Mouse (Mus musculus) spleen, adult 12 weeks (tissue): ENCODE measurements around the gene Ppp1r9a.

Experiments used
- DNase-seq: peaks from one replicate; pipeline ENCODE4 v3.0.0; 2022; ENCODE audit warnings: low spot score

Ppp1r9a gene

DNA sequence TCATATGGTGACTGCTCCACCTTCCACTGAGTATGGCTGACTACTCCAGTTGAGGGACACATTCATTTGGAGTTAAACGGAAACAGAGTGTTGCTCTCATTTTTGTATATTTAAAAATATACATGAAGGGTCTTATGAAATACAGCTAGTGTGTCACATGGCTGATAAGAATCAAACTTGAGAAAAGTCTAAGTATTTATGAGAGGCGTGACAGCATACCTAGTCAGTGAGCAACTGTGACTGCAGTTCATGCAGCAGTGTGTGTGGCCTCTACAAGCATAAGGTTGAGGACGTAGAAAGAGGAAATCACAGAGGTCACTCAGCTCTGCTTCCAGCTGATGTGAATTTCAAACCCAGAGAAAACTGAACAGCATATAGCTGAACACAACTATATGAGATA lies 145.3 kb downstream of the Ppp1r9a start:
- no peak for DNase-seq

DNA sequence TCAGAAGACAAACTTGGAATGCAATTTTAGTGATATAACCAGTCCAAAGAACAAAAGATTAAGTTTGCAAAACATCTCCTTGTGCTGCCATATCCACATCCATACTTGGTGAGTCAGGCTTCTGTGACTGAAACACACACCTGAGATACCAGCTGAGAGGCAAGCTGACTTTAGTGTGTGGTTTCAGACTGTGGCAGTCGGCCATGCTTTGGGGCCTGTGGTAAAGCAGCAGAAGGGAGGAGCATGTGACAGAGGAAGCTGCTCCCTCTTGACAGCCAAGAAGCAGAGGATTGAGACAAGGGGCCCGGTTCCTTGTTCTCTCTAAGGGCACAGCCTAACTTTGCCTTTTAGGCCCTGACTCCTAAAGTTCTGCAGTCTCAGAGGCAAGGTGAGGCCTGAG lies 149.6 kb downstream of the Ppp1r9a start:
- DNase-seq: no peak

DNA sequence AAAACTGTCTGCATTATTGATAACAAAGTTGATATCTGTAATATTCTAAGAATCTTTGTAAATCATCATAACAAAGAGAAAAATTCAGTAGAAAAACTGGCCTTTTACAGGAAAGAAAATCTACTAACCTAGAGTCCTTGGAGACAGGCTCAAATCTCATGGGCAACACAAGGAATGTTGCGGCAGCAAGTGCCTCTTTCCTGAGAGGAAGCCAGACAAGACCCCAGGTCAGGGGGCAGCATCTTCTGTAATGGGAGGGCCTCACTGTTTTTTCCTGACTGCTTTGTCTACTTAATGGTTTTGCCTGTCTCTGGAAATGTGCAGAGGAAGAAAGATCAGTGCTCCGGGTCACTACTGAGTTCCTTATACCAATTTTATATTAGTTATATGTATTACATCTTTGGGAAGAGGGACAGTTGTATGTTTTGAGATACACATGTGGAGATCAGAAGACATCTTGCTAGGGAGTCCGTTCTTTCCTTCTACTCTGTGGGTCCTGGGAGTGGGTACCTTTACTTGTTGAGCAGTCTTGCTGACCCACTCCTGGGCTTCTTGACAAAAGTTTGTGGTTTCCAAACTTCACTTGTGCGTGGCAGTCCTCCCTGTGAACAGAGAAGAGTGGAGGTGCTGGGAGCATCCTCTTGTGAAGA lies 151.9 kb downstream of the Ppp1r9a start:
- DNase-seq: no peak

DNA sequence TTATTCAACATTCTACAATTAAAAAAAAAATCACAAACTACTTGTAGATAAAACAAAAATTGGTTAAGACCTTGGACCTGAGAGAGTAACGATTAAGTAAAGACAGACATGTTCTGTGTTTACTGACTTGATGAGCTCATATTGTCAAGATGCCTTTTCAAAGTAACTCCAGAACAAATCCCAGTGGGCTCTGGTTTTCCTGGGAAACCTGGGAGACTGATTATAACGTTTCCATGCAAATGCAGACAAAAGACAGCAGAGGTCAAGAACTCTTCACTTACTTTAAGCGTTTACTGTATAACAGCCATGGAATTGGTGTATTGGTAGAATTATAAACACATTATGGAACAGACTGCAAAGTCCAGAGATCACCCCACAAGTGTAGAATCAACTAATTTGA lies 172.0 kb downstream of the Ppp1r9a start:
- DNase-seq: no peak

DNA sequence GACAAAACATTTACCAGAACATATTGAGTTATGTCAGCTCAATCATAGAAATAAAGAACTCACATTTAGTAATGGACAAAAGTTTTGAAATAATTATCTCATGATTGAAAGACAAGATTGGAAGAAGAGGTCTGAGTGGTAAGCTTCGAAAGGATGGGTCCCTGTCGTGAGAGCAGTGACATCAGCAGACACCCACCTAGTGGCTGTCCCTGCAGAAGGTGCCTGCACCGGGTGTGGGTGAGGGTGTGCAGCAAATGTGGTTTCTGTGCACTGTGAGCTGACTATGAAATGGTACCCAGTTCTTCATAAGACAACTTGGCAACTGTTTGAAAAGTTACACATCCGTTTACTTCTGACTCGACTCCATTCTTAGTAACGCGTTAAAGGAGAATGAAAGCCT lies 173.0 kb downstream of the Ppp1r9a start:
- no peak for DNase-seq

DNA sequence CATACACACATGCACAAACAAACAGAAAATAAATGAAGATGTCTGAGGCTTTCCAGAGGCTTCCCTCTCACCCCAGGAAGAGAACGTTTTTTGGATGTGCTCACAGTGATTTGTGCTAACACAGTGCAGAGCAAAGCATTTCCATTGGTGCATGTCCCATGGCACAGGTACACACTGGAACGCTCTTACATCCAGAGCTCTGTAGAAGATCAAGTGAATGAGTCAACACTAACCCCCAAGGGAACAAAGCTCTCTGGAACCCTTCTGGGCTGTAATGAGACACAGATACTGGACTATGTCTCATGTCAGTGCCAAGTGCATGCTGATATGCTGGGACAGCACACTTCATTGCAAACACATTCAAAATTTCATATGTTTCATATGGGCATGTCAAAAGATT lies 175.3 kb downstream of the Ppp1r9a start:
- DNase-seq: no peak

DNA sequence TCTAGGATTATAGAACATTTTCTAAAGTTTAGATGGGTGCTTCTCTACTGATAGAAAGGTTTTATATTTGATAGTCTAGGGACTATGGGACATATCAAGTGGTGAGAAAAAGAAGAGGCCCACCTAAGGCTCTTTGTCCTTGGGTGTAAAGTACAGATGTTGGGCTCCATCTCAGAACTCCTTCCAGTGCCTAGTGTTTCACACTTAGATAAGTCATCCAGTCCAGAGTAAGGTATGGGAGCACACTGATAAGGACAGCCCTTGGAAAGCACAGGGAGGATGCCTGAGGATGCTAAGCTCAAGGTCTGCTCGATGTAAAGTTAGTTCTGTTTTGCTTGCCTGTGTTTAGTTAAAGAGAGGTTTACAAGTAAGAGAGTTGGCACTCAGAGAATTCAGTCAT lies 176.4 kb downstream of the Ppp1r9a start:
- DNase-seq: no peak

DNA sequence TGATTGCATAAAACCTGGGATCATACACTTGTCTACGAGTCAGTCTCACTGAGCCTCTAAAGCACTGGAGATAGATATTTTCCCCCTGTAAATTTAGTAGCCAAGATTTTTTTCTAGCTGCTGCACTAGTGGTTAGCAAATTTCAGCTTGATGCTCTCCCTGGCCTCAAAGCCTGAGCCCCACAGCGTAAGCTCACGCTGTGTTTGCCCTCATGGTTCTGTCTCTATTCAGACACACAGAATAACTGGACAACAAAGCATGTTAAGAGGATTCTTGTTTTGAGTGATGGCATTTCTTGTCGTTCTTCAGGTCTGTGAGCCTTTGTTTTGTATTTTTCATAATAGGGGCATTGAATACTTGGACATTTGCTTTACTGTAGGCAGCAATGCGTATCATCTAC lies 177.4 kb downstream of the Ppp1r9a start:
- no peak for DNase-seq

DNA sequence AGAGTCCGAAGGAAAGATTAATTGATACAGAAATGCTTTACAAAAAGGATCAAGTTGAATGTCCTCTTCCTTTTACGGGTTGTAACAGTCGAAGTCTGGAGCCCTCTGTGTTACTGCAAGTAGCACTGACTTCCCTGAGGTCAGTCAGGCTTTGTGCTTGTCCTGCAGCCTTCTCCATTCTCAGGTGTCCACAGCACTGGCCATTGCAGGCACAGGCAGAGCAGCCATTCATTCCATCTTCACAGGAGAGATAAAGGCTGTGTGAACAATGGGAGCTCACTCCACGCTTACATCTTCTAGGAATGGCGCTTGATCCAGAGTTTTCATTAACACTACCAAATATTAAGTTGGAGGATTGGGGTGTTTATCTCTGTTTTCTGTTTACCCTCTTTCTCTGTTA lies 177.8 kb downstream of the Ppp1r9a start:
- DNase-seq: no peak

DNA sequence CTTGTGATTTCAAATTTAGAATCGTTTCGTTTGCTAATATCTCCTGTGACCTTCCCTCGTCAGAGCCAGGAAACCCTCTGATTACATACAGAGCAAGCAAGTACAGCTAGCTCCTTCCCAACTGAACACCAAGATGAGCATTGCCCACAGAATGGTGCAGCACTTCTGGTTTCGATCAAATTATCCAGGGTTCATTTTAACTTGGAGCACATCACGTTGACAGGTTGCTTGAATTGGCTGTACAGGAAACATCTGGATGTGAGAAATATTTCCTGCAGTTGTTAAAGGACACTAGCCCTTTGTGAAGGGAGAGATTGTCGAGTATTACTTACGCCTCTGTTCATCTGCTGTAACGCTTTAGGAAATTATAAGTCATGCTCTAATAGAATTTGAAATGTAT lies 178.4 kb downstream of the Ppp1r9a start:
- DNase-seq: no peak

DNA sequence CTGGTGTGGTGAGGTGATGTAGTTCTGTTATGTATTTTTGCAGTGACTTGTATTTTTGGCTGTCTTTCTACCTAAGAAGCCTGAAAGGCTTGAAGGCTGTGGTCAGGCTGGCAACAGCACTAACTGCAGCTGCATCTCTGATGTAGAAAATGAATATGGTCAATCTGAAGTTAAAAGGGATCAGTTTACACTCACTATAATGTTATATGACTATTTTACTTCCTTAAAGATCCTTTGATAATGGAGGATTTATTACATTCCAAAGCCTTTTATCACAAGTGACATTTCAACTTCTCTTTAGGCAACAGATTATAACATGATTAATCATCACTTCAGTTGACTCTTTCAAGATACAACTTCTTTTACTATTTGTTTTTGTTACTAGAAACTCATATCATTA lies 179.4 kb downstream of the Ppp1r9a start:
- DNase-seq: no peak

DNA sequence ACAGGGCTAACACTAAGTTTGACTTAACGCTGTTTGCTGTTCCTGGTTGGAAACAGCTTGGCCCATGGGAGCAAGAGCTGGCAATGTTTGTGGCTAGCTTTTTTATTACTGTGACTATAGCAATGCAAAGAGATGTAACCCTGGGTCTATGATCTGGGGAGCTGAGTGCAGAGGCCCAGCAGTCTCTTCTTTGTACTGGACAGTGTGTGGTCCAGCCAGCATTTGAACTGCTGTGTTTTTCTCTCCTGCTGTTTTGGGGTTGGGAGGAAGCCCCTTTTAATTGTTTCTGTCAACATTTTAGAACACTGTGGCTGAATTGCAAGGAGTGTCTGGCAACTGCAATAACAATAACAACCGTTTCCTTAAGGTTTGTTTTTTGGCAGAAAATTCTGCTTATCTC lies 180.0 kb downstream of the Ppp1r9a start:
- DNase-seq: no peak

DNA sequence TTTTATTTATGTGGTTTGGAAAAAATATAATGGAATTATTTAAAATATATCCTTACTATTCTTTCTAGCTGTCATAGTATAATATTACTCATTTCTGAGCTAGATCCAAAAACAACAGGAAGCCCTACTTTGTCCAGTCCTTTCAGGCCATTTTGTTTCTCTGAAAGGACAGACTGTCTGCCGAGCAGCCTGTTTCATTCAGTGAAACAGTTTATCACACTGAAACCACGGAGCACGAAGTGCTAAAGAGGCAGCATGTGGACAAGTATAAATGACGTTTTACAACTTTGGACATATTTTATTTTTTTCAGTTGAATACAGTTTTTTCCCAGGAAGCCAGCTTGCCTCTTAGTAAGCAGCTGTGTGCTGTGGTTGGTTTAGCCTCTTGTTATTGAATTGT lies 181.2 kb downstream of the Ppp1r9a start:
- DNase-seq: no peak

DNA sequence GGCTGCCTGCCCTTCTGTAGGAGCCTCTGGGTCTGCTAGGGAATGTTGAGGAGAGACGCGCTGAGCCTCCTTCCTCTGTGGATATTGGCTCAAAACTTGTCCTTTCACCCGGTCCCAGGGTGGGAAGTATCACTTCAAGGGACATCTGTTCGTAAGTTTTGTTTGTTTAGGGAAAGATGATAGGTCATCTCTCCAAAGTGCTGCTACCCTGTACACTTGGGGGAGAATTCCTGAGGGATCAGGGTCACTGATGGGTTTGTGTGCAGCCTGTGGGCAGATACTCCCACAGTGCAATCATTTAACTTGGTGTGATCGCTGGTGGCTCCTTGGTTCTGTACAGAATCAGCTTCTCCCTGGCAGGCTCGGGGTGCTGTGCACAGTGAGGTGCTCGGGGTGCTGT lies 189.2 kb downstream of the Ppp1r9a start:
- DNase-seq: no peak

DNA sequence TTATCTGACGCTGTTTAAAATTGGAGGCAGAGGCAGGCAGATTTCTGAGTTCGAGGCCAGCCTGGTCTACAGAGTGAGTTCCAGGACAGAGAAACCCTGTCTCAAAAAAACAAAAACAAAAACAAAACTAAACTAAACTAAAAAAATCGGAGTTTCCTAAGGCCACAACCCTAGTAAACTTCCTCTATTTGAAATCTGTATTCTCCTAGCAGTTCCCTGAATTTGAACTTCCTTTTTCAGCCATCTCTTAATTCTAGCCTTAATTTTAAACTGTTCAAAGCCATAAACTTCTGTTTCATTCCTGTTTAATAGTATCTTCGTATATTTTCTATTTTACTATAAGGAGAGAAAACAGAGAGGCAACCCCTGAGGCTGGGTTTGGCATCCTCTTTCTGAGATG lies 190.1 kb downstream of the Ppp1r9a start:
- DNase-seq: no peak

DNA sequence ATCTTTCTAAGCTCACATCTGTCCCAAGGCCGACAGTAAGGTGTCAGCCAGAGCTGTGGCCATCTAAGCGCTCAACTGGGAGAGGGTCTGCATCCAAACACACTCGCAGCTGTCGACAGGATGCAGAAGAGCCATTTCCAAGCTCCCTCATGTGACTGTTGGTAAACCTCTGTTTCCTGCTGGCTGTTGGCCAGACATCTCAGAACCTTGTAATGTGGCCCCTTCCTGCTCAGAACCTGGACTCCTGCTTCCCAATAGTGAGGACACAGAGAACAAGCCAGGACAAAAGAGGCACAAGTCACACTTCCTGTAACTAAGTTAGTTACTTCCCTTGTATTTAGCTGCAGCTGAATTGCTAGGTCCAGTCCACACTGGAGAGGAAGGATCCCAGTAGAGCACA lies 190.8 kb downstream of the Ppp1r9a start:
- DNase-seq: no peak

DNA sequence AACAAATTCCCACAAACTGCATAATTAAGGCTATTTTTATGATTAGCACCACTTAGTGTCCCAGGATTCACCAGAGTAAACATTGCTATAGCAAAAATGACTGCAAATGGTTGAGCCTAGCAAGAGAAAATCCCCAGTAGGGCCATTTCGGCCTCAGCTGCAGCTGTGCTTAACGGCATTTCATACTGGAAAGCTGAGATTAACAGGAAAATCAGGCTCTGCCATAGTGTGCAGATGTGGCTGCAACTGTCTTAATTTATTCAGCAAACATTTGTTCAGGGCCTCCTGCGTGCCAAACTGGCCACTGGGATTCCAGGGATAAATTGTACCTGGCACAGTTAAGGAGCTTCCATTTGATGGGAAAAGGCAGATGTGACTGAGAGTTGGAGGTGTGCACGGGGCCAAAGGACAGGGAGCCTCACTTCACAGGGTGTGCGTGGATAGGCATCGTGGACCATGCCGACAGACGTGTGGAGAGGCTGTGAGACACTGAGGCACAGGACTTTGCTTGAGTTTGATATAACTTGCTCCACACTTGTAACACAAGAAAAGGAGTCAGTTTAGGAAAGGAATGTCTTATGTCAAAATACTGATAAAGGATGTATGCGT lies 192.8 kb downstream of the Ppp1r9a start:
- no peak for DNase-seq

DNA sequence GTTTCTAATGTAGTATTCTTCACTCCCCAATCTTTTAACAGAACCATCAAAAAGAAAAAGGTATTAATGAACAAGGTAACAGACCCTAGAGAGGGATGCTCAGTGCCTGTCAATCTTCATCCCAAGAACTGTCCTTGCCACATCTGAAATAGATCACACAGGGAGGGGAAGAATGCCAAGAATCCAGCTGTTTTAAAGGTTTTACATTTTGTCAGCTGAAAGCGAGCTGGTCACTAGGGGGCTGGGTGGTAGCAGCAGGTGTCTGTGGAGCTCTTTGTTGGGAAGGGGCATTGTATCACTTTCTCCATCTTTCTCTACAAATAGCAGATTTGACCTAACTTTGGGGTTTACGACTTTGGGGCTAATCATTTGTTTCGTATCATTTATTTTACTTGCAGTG lies 194.6 kb downstream of the Ppp1r9a start:
- no peak for DNase-seq

DNA sequence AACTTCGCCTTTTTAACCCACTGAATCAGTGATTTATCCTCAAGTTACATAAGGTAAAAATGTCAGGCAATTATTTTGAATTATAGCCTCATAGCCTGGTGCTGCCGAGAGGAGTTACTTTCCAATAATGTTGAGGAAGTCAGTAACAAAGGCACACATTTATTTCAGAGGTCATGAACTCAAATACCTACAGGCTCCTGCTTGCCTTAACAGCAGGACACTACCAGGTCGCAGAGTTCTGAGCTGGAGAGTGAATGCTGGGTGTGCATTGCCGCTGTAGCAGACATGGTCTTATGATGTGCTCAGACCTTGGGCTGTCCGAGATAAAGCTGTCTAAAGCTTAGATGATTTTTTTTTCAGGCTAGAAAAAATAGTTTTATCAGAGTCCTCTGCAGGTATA lies 196.6 kb downstream of the Ppp1r9a start:
- no peak for DNase-seq

DNA sequence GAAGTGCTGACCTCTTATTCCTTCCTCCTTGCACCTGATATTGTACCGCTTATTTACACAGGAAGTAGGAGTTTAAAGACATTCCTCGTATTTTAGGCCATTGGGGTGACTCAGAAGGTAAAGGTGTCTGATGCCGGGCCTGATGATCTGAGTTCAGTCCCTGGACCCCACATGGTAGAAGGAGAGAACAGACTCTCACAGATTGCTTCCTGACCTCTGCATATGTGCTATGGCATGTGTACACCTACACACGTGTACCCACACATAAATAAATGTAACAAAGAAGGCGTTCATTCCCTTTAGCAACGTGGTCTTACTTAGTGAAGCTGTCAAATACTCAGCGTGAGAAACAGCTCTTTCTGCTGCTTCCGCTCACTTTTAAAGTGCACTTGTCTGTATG lies 197.1 kb downstream of the Ppp1r9a start:
- DNase-seq: no peak

DNA sequence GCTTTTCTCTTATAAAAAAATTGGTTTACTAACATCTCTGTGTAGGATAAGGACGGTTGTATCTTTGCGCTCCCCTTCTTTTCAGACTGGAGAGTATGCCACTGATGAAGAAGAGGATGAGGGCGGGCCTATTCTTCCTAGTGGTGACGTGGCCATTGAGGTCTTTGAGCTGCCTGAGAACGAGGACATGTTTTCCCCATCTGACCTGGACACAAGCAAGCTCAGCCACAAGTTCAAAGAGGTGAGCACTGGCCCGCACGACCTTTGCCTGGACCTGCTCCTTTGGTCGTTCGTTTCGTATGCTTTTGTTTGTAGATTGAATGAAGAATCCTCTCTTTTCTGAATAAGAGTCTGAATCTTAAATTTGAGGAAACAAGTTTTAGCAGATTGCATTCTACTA lies 197.6 kb downstream of the Ppp1r9a start:
- no peak for DNase-seq

DNA sequence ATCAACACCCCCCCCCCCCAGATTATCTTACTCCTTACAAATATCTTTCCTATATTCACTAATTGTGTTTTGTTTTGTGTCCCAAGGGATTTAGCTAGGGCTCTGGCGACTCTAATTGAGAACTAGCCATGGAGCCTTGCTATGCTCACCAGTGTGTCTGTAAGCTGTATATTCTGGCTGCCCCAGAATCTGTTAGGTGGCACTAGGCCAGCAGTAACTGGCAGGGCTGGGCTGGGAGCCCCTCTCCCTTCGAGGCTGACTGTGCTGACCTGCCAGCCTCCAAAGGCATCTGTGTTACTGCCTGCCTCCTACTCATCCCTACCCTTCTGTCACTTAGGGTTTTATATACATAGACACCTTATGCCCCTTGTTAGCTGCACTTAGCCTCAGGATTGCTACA lies 200.0 kb downstream of the Ppp1r9a start:
- no peak for DNase-seq

DNA sequence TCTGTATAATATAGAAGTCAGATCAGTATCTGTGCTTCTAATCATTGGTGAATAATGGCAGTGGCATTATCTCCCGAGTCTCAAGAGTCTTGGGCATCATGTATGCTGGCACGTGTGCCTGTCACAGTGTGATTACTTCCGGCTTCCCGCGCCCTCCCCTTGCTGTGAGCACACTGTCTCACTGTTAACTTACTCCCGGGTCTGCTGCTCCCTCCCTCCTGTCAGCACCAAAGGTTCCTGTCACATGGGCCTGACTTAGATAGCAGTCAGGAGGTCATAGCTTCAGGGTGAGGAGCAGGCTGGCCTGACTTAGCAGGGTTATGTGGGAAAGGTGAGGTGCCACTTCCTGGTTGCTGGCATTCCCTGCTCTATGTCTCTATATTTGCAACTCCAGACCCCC lies 201.1 kb downstream of the Ppp1r9a start:
- DNase-seq: no peak

DNA sequence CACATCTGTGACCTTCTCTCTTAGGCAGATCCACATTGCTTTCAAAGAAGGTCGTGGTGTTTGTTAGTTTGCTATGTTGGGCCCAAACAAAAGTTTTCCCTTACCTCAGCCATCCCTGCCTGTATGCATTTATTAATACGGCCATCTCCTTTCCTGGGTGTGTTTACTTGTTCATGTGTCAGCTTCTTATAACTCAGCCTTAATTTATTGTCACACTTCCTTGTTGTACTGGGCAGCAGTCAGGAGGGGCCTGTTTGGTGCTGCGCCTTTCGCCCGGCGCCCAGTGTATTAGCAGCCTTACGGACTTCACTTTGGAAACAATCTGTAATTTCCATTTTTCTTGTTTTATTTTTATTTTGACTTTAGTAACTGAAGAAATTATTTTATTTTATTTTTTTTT lies 201.5 kb downstream of the Ppp1r9a start:
- DNase-seq: no peak

DNA sequence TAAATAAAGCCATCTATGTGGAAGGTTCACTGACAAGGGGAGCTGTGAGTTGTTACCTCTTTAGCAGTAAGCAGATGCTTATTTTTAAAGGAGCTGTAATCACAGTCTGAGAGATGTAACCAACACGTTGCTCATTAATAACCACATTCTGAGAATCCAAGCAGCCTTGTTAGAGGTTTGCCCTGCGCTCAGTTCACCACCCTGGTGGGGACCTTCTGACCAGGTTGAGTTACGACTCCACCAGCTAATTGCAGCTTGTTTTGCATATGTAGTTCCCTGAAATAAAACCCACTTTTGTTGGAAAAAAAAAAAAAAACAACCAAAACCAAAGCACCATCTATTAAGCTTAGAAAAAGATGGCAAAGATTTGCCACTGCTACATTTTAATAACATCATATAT lies 205.8 kb downstream of the Ppp1r9a start:
- no peak for DNase-seq
